Mouse (Mus musculus) brown adipose tissue, adult 24 weeks (tissue): ENCODE results near the gene Gm49380. TPM values are rescaled to one million over a fixed set of nuclear protein-coding genes. Genes with fewer than 3 reads are reported as not detected.

ENCODE experiments used
- H3K27ac ChIP-seq: fragments of 200-500 bp; replicated peaks from 2 replicates; pipeline ENCODE4 v1.5.1; 2012; ENCODE audit warnings: low read depth, mild to moderate bottlenecking, low read length
- H3K4me1 ChIP-seq: fragments of 200-500 bp; 2 replicates; pipeline ENCODE4 v1.6.1; 2012; ENCODE audit warnings: low read length, mixed read lengths; ENCODE audit not compliant: control insufficient read depth, insufficient read depth, insufficient read length
- H3K4me3 ChIP-seq: fragments of 200-500 bp; 2 replicates; pipeline ENCODE4 v1.5.1; 2012; ENCODE audit warnings: low read depth, mild to moderate bottlenecking, low read length, moderate library complexity; ENCODE audit not compliant: insufficient read depth
- polyA plus RNA-seq: library from polyadenylated mRNA; stranded (reverse); fragments of >200 nt; gene quantifications from 2 replicates; pipeline ENCODE4 v1.2.4, GENCODE M21; 2012; ENCODE audit not compliant: missing spikeins, insufficient read depth, insufficient read length

Gm49380 gene
- polyA plus RNA-seq, 1 experiment: not detected

DNA sequence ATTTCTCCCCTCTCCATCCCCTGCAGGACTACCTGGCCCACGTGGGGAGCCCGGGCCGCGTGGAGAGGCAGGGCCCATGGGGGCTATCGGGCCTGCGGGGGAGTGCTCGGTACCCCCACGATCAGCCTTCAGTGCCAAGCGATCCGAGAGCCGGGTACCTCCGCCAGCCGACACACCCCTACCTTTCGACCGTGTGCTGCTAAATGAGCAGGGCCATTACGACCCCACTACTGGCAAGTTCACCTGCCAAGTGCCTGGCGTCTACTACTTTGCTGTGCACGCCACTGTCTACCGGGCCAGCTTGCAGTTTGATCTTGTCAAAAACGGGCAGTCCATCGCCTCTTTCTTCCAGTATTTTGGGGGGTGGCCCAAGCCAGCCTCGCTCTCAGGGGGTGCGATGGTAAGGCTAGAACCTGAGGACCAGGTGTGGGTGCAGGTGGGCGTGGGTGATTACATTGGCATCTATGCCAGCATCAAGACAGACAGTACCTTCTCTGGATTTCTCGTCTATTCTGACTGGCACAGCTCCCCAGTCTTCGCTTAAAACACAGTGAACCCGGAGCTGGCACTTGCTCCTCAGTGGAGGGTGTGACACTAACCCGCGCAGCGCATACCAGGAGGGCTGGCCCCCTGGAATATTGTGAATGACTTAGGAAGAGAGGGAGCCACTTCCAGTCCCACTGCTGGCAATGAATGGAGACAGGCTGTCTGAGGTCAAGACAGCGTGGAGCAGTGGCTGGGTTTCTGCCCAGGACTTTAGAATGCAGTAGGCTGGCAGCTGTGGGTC, 4.8 kb downstream of the Gm49380 start:
- H3K4me1 ChIP-seq: peaks cover 6% of the 10 kb centered on the region; the same call in 1 of the 2 replicates
- 0 out of 2 replicates have a peak overlapping the region, but pooled peaks have one; percentile 48 for H3K4me3 ChIP-seq
- H3K27ac ChIP-seq: no peak overlapping the region

DNA sequence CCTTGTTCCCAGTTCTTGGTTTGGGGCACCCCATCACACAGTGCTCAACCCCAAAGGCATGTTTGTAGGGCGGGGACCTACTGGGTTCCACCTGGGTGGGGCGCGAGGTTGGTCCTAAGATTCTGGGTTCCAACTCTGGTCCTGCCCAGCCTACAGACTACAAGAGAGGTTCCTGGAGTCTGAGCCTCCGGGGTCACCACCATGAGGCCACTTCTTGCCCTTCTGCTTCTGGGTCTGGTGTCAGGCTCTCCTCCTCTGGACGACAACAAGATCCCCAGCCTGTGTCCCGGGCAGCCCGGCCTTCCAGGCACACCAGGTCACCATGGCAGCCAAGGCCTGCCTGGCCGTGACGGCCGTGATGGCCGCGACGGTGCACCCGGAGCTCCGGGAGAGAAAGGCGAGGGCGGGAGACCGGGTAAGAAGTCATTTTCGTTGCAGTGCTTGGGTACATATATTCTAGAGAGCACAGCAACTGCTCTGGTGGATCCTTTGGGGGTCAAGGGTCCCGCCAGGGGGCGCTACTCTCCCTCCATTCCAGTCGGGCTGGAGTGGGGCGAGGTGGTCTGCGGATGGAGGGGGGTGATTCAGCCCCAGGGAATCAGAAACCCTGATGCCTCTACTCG, 5.6 kb downstream of the Gm49380 start:
- peaks cover 6% of the 10 kb centered on the region; the same call in 1 of the 2 replicates for H3K4me1 ChIP-seq
- peak overlapping the region; percentile 43 for H3K27ac ChIP-seq
- peak overlapping the region; percentile 48 for H3K4me3 ChIP-seq

DNA sequence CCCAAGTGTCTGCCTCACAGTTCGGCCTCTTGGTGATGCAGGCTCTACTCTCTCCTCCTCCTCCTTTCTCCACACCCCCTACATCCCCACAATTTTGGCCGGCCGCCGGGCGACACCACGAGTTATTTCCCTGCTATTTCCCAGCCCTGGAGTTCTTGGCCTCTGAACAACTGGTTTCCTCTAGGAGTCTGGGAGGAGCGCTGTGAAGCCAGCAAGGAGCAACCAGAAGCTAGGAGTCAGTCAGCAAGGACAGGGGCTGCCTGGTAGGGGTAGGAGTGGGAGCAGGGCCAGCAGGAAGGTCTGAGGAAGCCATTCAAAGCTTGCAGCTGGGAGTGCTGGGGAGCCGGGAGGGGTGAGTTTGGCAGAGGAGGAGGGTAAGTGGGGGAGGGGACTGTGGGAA, 6.2 kb downstream of the Gm49380 start, which contains the start of gene C1qtnf5:
C1qtnf5 (plus strand) TSS at position 136 of the 400 bp plus-strand sequence.
- Histone ChIP-seq H3K4me3 (peak within 1 kb of the TSS; percentile 48), H3K27ac (peak within 1 kb of the TSS; percentile 43), H3K4me1 (peaks cover 6% of the 10 kb centered on the region; the same call in 1 of the 2 replicates)

DNA sequence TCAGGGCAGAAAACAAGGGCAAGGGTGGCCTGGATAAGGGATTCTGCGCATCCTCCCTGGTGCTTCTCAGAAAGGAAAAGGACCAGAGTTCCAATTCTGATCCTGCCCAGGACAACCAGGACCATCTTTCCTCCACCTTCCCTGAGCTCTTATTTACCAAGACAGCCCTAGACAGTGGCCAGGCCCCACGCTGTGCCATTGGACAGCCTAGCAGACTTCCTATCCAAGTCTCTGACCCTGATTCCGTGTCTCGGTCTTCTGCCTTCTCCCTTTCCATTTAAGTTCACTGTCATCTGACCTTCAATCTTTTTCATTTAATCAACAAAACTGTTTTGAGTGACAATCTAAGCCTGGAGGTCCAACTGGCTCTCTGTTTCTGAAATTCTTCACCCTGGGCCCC, 6.7 kb downstream of the Gm49380 start:
- Histone ChIP-seq H3K27ac (peak overlapping the region; percentile 38; the same call in 1 of the 2 replicates), H3K4me1 (peaks cover 6% of the 10 kb centered on the region; the same call in 1 of the 2 replicates), H3K4me3 (no peak overlapping the region)

DNA sequence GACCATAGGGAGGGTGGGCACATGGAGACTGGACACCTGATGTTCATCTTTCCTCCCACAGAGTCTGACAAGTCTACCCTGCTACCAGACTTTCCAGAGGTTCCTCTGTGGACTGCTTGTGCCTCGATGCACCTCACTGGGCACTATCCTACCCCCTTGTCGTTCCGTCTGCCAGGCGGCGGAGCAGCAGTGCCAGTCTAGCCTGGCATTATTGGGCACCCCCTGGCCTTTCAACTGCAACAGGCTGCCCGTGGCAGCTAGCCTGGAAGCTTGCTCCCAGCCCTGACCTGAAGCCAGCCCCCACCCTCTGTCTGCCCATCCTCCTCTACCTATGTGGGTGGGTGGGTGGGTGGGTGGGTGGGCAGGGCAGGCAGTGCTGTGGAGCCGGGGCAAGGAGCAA, 7.1 kb downstream of the Gm49380 start:
- no peak overlapping the region for H3K27ac ChIP-seq

DNA sequence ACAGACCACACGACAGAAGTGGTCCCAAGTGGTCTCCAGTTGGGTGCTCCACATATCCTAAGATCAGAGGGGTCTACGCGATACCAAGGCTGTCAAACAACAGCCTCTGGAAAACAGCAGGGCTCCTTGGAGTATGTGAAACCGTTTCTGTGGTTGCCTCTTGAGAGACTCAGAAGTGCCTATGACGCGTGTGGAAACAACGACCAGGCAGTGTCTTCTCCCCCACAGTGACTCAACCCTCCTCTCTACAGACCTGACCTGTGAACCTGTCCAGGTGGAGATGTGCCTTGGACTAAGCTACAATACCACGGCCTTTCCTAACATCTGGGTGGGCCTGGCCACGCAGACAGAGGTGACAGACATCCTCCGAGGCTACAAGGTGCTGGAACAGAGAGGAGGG, 7.5 kb downstream of the Gm49380 start:
- H3K4me1 ChIP-seq: peaks cover 6% of the 10 kb centered on the region; the same call in 1 of the 2 replicates
- no peak overlapping the region for H3K4me3 ChIP-seq
- H3K27ac ChIP-seq: no peak overlapping the region

More for the DNA sequence above, 7.1 kb downstream of the Gm49380 start:
- Histone ChIP-seq H3K4me3 (no peak overlapping the region), H3K4me1 (peaks cover 6% of the 10 kb centered on the region; the same call in 1 of the 2 replicates)

DNA sequence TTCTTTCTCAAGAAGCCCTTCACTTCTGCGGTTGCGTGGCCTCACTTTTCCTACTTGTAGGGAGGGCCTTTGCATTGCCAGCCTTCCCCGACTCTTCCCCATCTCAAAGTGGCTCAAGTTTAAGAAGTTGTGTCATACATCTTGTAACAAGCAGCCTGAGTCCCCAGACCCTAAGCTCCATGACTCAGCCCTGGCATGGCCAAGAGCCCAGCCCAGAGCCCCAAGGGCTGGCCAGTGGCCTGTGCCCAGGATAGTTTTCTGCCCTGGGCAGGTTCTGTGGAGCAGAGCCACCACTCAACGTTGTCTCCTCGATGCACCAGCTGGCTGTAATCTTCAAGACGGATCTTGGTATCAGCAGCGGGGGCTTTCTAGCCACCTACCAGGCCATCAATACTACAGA, 8.4 kb downstream of the Gm49380 start:
- Histone ChIP-seq H3K4me1 (peaks cover 6% of the 10 kb centered on the region; the same call in 1 of the 2 replicates), H3K27ac (no peak overlapping the region), H3K4me3 (no peak overlapping the region)

DNA sequence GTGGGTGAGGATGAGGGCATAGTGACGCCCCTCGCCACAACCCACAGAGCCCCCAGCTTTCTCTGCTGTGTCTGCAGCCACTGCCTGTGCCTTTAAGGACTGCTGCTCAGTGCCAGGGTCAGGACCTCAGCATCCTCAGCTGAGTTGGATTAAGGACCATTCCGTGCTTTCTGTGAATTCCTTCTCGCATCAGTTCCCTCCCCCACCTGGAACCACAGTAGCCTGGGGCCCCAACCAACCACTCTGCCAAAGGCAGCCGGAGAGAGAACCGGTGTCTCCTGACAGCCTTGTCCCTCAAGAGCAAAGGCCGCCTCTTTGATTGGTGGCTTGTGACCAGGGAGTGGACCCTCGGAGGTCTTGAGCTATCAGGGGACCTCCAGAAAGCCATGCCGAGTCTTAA, 11.8 kb downstream of the Gm49380 start, which contains the start of gene Mfrp:
Mfrp (plus strand) TSS at position 240 of the 400 bp plus-strand sequence.
- Histone ChIP-seq H3K4me1 (no peaks in the 10 kb centered on the region; the same call in 1 of the 2 replicates), H3K27ac (no peak within 1 kb of the TSS), H3K4me3 (no peak within 1 kb of the TSS)

DNA sequence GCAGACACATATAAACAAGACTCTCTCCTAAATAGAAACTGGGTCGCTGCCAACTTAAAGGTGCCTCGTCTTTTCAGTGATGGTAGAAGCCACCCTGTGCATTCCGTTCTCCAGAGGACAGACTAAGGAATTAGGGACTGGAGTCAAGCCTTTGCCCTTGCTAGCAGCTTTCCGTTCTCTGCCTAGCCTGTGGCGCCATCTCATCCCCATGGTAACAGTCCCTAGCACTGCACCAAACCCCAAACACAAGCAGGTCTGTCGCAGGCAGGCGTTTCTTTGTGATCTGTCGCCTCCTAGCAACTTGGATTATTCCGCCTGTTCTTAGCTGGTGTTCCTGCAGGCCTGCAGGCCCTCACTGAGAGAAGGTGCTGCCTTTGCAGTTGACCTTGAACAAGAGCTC, 16.8 kb downstream of the Gm49380 start:
- H3K27ac ChIP-seq: no peak overlapping the region
- H3K4me3 ChIP-seq: no peak overlapping the region
- no peaks in the 10 kb centered on the region for H3K4me1 ChIP-seq

DNA sequence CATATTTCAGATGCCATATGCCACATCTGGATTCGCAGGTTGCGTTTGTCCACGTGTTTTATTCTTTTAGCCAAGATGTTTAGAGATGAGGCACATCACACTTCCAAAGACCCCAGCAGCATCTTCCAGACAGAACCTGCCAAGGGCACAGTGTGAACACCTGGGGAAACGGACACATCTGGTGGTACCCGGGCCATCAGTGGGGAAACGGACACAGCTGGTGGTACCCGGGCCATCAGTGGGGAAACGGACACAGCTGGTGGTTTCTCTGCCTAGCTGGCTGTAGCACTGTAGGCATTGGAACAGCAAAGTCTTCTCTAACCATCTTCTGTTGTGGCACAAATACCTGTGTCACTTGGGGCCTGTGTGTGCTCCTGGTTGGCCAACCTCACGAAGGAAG, 17.5 kb downstream of the Gm49380 start:
- Histone ChIP-seq H3K27ac (no peak overlapping the region), H3K4me1 (no peaks in the 10 kb centered on the region), H3K4me3 (no peak overlapping the region)

DNA sequence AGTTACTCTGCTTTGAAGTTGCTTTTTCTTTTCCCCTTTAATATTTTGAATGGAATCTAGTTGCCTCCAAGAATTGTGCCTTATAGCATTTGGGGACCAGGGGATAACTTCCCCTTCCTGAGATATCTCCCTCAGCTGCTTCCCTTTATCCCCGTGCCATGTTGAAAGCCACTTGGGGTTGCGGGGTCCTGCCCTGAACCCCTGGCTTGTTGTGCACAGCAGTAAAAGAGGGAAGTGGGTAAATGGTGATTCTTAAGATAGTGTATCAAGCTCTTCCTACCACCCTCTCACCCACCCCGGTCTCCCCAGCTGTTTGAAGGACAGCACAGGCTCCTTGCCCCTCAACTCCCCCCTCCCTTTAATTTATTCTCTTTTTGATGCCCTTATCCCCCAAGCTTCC, 18.6 kb downstream of the Gm49380 start:
- no peak overlapping the region for H3K27ac ChIP-seq
- 0 out of 2 replicates have a peak, but pooled peaks cover 3% of the 10 kb centered on the region for H3K4me1 ChIP-seq

DNA sequence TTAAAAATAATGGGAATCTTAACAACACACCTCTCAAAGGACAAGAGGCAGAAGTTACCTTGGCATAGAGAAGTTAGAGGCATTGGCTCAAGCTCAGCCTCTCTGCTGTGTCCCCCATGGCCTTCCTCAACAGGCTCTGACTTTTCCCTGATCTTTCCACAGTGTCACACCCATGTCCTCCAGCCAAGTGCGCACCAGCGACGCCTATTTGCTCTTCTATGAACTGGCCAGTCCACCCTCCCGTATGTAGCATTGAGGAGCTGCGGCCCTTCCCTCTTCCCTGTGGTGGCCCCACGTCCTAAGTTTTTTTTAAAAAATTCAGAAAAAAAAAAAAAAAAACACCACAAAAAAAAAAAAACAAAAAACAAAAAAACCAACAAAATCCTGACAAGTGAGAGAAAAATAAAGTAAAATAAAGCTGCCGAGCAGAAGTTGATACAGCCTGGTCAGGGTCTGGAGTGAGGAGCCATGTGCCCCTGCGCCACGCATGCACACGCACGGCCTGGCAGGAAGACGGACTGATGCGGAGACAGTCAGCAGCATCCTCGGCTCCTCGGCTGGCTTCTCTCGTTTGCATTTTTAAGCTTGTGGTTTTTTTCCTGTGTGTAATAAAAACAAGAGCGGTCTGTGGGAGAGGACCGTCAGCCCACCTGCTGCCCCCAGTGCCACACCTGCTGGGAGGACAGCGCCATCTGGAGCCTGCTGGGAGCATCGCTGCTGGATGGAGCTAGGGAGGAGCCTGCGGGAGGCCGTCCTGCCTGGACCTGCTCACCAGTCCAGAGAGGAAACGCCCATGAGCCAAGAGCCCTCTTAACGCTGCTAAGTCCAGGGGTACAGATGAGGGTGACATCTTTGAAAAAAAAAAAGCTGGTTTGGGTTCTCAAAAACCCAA, 19.4 kb downstream of the Gm49380 start:
- no peak overlapping the region for H3K4me3 ChIP-seq
- H3K4me1 ChIP-seq: peaks cover 8% of the 10 kb centered on the region; the same call in 1 of the 2 replicates
- no peak overlapping the region for H3K27ac ChIP-seq

More for the DNA sequence above, 18.6 kb downstream of the Gm49380 start:
- H3K4me3 ChIP-seq: no peak overlapping the region

DNA sequence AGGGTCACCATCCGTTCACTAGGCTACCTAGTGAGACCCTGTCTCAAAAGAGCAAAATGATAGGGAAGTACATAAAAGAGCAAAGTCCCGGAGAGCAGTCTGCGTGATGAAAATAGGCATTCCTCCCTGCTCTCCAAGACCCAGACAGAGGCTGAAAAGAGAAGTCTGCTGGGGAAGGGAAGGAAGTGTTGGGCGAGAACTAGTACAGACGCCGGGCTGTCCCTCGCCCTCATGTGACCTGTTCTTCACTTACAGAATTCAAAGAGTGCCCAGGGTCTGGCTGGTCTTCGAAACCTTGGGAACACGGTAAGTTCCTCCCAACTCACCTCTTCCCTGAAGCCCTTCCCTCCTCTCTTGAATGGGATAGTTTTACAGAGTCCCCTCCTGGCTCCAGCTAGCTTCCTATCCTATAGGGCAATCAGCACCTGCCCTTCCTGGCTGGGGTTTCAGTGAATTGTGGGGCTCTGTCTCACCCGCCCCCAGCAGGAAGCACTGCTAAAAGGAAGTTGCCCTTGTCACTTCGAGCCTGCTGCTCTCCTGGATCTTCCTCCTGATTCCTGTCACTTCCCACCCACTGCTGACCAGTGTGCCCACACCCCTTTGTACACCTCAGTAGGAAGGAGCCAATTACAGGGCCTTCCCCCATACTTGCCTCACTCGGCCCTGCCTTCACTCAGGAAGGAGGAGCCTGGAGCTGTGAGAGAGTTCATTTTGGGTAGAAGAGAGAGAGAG, 24.3 kb downstream of the Gm49380 start:
- Histone ChIP-seq H3K4me3 (no peak overlapping the region), H3K4me1 (peaks cover 16% of the 10 kb centered on the region), H3K27ac (no peak overlapping the region)

DNA sequence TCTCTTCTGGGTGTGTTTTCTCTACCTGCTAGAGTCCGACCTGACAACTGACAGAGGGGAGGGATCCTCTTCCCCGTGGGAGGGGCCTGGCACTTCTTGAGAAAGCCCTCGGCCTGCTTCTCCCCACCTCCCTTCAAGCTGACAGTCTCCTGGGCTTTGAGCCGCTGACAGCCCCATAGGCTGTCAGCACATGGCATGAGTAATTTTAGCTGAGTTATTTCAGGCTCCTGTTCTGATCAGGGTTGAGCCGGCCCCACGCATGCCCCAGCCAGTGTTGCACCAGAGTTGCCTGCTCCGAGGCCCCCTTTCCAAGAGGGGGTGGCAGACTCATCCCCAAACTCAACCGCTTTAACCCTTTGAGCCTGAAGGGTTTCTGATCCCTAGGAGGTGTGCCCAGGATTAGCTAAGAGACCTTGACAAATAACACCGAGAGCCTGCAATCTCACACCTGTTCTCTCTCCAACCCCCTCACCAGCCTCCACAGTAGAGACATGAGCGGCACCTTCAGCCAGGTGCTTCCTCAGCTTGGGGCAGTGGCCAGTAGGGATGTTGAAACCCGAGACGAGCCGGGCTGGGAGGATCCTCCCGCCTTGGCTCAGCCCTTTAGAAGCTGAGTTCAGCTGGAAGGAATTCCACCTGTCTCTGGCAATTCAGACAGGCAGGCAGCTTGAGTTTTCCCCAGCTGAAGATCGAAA, 25.4 kb downstream of the Gm49380 start:
- 0 out of 2 replicates have a peak overlapping the region, but pooled peaks have one; percentile 31 for H3K27ac ChIP-seq
- H3K4me1 ChIP-seq: peaks cover 16% of the 10 kb centered on the region
- no peak overlapping the region for H3K4me3 ChIP-seq
